Mouse (Mus musculus): ENCODE measurements around the gene Bloc1s1. TPM values are rescaled to one million over a fixed set of nuclear protein-coding genes. Genes with fewer than 3 reads are reported as not detected.

The Bloc1s1 gene
- 10 to 100 TPM; 79.8 to 82.3 TPM for total RNA-seq (2021)
- long read RNA-seq, experiment 1, transcript Bloc1s1-201 (4 exons, 550 nt), result major isoform, 32 of 35 reads
- long read RNA-seq, experiment 1, partial matches to known transcripts, result 1 of 35 reads
- long read RNA-seq, experiment 1, other reads (novel, unspliced or antisense), result 2 of 35 reads
- long read RNA-seq, experiment 2, transcript Bloc1s1-201 (4 exons, 550 nt), result major isoform, 28 of 29 reads
- long read RNA-seq, experiment 2, partial matches to known transcripts, result 1 of 29 reads
- long read RNA-seq, experiment 2, other reads (novel, unspliced or antisense), result 0 of 29 reads

DNA sequence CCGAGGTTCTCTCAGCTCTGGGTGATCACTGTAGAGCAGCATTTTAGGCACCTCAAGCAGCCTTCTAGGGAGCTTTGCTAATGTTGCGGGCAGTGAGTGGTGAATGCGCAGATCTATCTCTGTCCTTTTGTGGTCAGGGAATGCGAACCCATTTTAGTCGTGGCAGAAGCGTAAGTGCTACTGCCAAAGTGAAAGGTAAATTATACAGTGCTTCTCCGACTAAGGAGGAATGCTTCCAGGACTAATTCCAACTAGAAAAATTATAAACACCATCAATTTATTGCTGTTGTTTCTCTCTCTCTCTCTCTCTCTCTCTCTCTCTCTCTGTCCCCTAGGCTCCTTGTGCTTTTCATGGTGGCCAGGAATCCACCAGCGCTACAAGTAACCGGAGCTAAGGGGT, at the start of gene Bloc1s1:
Gene Bloc1s1 (minus strand): TSS at position 101 of the 400 bp plus-strand sequence.
- DNase-seq (ENCODE audit: low spot score in 2 of 2), result no peak

DNA sequence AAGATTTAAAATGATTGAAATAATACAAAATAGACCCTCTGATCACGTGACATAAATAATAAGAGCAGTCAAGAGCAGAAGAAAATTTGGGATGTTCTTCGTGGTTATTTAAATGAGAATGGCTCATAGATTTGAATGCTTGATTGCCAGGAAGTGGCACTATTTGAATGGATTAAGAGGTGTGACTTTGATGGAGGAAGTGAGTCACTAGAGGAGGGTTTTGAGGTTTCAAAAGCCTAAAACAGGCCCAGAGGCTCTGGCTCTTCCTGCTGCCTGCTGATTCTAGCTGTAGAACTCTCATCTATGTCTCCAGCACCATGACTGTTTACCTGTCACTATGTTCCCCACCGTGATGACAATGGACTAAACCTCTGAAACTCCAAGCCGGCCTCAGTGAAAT, 49.0 kb upstream of the Bloc1s1 start:
- DNase-seq (ENCODE audit: low spot score in 2 of 2), result no peak

DNA sequence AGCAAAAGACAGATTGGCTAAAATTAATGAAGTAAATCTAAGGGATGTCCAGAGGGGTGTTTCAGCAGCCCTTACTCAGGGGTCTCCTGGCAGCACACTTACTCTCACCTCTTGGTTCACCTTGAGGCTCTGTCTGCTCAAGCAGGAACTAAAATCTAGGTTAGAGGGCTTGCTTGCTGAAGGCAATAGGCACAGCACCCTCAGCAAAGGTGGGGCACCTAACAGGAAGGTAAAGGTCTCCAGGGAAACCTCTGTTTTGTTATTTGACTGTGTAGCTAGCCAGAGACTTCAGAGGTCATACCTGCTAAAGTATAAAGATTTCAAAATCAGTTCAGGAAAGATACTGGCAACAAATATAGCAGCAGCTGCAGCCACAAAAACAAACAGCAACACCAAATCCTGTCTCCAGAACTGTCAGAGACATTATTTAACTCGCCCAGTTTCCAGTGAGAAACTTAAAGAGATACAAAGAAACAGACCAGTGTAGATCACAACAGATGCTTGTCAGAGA, 47.0 kb upstream of the Bloc1s1 start:
- DNase-seq (ENCODE audit: low spot score in 2 of 2), result no peak

DNA sequence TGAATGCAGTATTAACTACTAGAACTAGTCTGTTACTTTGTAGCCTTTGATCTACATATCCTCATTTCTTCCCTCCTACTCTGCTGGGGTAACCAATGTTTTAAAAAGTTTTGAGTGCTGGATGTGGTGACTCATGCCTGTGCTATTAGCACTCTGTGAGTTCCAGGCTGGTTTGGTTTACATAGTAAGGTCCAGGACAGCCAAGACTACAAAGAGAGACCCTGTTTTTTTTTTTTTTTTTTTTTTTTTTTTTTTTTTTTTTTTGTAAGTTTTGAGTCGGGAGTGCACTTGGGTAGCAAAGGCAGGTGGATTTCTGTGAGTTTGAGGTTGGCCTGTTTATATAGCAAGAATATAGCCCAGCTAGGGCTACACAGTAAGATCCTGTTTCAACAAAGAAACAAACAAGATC, 44.5 kb upstream of the Bloc1s1 start:
- DNase-seq (ENCODE audit: low spot score in 2 of 2), result no peak

DNA sequence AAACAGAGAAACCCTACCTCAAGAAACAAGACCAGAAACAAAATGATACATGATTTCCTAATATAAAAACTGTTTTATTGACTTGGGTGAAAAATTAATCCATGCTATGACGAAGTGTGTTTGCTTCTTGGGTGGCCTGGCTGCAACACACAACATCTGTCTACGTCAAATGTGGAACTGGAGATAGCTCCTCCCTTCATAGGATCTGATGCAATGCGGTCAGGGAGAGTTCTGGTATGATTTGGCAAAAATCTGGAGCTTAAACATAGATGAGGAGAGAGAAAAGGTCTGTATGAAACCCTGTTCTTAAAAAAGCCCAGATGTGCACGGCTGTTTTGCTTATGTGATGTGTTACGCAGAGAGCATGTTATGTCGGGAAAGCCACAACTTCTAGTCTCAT, 42.0 kb upstream of the Bloc1s1 start:
- no peak for DNase-seq (ENCODE audit: low spot score in 2 of 2)

DNA sequence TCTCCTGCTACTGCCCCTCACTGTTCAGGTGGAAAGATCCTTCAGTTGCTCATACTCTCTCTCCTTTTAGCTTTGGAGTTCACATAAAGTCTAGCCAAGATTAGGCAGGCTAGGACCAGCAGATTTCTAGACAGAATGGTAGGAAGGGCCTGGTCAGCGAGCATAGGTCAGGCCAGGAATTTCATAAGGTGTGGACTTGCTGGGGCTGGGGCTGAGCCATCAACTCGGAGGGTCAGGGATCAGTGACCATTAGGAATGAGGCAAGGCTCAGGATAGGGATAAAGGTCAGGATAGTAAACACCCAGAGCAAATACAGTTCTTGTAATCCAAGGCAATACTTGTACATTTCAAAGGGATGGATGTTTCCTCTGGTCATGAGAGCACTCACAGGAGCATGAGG, 41.1 kb upstream of the Bloc1s1 start:
- no peak for DNase-seq (ENCODE audit: low spot score in 2 of 2)

DNA sequence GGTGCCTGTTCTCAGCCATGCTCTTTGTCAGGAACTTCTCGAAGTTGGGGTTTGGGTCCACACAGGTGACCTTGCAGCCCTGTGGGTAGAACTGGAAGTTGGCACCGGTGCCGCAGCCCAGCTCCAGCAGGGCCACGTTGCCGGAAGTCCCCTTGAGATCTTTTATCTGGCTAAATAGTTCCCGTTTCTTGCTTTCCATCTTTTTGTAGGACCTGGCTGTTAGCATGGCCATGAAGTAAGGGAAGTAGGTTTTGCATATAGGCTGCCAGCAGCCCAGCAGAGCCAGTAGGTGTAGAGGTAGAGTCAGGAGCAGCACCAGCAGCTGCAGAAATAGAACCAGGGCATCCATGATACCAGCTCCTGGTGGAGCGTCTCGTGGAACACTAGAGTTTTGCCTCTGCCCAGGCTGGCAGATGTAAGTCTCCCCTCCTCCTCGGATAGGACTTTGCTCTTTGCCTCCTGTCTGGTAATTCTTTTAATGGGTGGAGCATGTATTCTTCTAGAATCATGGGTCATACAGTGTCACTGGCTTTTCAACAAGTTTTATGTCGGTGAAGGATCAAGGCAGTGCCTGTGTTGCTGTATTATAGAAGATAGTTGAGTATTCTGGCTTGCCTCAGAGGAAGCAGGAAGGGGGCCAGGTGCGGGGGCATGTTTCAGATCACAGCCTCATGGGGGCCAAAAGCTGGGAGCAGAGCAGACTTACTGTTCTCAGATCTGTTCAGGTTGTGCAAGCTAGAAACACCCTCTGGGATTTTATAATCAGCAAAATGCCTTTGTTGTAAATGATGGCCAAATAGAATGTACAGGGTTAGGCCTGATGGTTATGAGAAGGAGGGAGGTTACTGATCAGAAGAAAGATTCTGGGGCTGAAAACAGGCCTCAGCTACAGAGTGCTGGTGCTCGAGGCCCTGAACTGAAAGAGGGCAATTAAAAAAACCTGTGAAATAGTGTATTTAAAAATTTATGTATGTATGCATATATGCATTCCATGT, 37.1 kb upstream of the Bloc1s1 start, which contains the start of gene Mettl7b:
Gene Mettl7b (minus strand): TSS at position 399 of the 995 bp plus-strand sequence.
- DNase-seq (ENCODE audit: low spot score in 2 of 2), result no peak

DNA sequence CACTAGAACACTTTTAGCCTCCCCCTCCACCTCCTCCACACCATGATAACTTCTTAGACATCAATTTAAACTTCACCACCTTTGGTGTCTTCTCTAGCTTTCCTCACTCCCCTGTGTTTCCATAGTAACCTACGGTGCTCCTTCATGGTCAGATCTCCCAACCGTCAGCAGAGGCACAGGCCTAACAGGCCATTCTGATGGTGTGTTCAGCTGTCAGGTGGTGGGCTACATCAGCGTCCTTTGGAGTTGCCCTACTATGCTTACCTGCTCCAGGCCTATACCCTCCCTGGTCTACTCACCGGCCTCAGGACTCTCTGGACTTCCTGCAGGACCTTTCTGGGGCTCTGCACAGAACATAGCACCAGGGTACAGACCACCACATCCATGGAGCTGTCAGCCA, 36.3 kb upstream of the Bloc1s1 start:
- DNase-seq (ENCODE audit: low spot score in 2 of 2), result no peak

DNA sequence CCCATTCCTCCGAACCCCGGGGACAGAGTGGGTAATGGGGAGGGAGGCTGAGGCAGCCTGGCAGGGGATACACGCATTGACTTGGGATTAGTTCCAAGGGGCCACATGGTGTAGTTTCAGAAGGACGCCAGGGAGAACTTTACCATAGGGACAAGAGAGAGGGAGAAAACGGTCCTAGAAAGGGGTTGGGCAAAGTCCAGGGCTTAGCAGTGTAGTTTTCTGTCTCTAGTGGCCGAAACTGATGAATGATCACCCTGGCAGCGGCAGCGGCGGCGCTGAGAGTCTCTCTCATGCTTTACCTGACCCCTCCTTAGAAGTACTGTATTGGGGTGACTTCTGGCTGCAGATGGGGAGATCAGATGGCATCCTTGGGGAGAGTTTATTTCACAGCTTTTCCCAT, 34.5 kb upstream of the Bloc1s1 start:
- no peak for DNase-seq (ENCODE audit: low spot score in 2 of 2)

DNA sequence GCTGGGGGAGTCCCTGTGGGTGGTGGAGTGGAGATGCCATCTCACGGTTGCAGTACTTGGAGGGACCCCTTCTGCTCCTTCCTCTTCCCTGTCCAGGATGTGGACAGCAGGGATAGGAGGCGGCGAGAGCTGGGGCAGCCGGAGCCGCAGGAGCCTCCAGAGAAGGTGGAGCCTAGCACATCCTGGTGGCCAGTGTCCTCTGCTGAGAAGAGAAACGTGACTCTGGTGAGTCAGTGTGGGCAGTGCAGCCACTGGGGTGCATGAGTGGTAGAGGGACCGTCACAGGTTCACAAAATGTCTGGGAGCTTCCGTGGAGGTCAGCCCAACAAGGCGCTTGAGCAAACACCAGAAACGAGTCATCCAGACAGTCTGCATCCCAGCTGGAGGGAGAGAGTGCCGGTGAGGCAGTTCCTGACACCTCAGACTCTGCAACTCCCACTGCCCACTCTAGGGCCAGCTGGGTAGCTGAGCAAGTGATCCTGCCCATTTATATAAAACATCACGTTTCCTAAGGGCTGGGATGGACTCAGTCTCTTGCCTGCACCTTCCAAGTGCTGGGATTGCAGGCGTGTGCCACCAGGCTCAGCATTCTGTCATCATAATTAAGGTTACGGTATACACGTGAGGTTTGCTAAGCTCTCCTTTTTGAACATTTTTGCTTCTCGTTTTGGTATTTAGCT, 26.5 kb upstream of the Bloc1s1 start:
- no peak for DNase-seq (ENCODE audit: low spot score in 2 of 2)

DNA sequence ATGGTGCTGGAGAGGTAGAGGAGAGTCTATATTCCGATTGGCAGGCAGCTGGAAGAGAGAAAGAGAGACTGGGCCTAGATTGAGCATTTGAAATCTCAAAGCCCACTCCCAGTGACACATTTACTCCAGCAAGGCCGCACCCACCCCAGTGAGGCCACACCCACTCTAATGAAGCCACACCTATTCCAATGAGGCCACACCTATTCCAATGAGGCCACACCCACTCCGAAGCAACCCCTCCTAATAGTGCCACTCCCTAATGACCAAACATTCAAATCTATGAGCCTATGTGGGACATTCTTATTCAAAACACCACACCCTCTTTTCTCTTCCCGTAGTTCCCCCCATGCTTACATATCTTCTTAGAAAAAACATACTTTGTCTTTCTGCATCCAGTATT, 23.7 kb upstream of the Bloc1s1 start:
- DNase-seq (ENCODE audit: low spot score in 2 of 2), result no peak

DNA sequence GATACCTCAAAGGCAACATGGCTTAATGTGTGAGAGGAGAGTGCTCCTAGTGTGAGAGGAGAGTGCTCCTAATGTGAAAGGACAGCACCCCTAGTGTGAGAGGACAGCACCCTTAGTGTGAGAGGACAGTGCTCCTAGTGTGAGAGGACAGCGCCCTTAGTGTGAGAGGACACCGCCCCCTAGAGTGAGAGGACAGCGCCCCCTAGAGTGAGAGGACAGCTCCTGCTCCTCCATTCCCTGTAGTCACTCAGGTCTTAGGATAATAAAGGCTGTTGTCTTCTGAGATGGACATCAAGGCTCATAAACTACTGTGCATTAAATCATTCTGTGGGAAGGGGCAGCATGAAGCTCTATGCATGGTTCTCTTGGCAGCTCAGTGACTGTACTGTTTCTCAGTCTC, 21.8 kb upstream of the Bloc1s1 start:
- DNase-seq (ENCODE audit: low spot score in 2 of 2), result no peak

DNA sequence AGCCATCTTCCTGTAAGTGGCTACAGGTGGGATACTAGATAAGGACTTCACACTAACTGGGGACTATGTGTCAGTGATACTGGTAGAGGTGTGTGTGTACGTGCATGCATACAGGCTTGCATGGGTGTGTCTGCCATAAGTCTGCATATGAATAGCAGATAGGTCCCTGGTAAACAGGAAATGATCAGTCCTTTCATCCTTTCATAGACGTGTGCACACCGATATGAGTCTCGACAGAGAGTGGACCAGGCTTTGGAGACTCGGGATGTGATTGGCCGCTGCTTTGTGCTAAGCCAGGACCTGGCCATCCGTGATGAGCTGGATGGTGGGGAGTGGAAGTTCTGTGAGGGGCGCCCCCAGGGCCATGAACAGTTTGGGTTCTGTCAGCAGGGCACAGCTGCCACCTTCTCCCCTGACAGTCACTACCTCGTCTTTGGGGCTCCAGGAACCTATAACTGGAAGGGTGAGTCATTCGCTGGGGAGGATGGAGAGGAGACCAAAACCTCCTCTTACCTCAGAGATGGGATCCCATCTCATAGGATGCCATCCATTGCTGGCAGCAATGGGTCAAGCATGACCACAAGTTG, 16.7 kb upstream of the Bloc1s1 start:
- DNase-seq (ENCODE audit: low spot score in 2 of 2), result no peak

DNA sequence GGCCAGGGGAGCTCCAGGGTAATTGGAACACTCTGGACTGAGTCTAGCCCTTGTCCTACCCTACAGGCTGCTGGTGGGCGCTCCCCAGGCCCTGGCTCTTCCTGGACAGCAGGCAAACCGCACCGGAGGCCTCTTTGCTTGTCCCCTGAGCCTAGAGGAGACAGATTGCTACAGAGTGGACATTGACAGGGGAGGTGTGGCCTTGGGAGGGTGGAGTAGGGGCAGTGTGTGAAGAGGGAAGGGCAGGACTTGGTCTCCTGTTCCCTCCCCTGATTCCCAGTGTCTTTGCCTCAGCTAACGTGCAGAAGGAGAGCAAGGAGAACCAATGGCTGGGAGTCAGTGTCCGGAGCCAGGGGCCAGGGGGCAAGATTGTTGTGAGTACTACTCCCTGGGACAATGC, 15.1 kb upstream of the Bloc1s1 start:
- no peak for DNase-seq (ENCODE audit: low spot score in 2 of 2)

DNA sequence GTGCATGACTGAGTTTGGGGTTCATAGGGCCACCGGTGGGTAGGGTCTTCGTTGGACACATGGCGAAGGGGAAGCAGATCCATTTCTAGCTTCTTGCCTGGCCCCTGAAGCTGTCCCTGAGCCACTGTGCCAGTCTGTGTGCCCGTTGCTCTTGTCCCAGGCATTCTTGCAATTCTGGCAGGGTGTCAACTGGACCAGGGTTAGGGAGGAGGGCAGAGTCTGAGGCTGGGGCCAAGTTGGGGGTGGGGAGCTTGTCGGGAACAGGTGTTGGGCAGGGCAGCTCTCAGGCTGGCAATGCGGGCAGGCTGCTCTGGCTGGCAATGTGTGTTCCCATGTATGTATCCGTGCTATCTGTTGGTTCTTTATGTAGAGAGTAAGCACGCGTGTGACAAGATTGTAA, 14.6 kb upstream of the Bloc1s1 start:
- no peak for DNase-seq (ENCODE audit: low spot score in 2 of 2)

DNA sequence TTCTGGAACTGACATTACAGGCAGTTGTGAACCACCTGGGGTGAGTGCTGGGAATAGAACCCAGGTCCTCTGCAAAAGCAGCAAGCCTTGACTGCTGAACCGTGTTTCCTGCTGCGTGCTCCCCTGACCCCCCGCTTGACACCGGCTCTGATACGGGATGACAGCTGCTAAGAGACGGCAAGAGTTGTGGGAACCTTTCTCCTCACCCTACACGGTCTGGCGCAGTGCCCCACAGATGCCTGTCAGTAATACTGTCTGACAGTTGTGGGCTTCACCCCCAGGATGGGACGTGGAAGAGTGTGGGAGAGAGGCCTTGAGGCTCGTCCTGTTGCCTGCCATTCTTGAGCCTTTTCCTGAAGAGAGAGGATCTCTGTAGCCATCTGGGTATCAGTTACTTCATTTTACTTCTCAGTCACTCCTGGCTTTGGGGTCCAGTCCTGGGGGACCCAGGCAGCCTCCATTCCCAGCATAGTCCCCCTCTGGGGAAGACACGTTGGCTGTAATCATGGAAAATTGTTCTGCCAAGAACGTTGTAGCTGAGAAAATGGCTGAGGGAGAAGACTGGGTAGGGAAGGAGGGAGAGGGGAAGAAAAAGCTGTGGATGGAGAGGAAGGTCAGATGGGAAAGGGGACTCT, 14.0 kb upstream of the Bloc1s1 start:
- no peak for DNase-seq (ENCODE audit: low spot score in 2 of 2)

DNA sequence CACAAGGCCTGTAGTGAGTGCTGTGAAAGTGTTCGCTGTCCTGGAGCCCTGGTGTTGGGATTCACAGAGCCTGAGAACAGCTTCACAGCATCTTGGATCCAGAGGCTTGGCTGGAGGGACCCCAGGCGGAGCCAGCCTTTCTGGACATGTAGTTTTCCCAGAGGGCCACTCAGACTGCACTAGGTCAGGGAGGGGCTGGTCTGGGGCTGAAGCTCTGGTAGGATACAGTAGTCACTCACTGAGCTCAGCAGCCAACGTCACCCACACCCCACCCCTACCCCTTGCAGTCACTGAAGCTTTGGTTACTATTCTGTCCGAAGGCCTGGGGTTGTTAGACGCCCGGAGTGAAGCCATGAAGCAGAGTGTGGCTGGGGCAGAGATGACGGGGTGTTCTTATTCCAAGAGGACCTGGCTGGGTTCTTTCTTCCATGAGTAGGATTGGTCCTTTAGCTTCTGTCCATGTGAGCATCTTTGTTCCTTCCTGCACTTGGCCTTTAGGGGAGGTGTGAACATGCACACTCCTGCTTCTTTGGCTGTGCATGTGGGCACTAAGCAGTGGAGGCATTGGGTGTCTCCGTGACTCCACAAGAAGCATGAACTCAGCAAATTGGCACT, 12.1 kb upstream of the Bloc1s1 start:
- no peak for DNase-seq (ENCODE audit: low spot score in 2 of 2)

DNA sequence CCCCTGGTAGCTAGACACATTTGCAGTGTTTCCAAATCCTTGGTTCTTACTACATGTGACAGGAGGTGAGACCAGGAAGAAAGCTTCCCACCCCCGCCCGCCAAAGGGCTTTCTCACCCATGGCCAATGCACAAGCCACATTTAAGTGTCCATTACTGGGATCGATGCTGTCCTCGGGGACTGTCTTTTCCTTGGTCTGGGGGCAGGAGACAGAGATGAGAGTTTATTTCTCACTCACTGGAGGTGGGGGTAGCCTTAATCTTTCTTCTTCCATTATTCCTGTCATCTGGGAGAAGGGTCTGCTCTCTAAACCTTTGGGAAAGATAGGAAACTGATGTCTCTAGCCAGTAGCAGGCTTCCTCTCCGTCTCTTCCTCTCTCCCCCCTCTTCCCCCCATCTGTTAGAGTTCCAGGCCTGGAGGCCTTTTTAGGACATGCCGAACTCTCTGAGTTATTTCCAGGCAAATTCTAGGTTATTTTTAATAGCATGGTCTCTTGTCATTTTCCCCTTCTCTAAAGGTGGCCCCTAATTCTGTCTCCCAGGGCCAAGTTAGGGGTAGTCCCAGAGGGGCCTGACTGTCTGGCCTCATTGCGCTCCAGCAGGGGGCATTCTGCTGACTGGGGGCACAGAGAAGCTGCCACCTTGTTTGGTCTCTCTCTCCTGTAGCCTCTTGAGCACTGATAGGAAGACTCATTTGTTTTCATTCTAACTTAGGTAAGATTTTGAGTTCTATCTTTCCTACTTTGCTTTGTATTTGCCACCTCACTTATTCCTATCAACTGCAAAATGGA, 11.4 kb upstream of the Bloc1s1 start:
- no peak for DNase-seq (ENCODE audit: low spot score in 2 of 2)

DNA sequence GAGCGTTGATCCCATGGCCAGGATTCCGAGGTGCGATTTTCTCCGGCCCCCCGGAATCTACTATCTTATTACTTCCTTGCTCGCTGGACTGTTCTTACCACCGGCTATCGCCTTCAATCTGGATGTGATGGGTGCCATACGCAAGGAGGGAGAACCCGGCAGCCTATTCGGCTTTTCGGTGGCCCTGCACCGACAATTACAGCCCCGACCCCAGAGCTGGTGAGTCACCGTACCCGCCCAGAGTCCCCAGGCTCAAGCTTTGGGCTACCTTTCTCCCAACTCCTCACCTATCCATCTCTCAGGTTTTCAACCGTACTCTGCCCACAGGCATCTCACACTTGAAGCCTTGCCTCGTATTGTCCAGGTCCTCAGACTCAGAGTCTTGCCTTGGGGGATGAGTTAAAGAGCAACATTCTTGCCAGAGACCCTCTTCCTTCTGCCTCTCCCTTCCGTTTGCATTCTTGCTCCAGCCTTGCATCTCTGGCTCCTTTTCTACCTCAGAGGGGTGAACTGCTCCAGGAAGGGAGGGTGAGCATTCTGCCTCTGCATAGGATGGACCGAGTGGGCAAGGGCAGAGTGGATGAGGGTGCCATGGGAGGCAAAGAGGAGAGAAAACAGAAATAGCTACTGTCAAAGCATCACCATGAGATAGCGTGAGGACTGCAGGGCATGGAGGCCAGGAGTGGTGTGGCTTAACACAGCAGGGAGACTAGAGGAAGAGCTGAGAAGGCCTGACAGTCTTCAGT, 10.3 kb upstream of the Bloc1s1 start:
- no peak for DNase-seq (ENCODE audit: low spot score in 2 of 2)

All from left cerebral cortex, adult 18-20 months (tissue).